Mouse (Mus musculus) olfactory bulb, adult 2 months (tissue): Measurements from ENCODE around the gene Fgfbp1. TPM values are rescaled to one million over a fixed set of nuclear protein-coding genes. Genes with fewer than 3 reads are reported as not detected.

Source experiments
- H3K27ac ChIP-seq: fragments of 200-500 bp; 2 replicates; pipeline ENCODE4 v1.5.1; 2012; ENCODE audit warnings: low read depth, low read length; ENCODE audit not compliant: insufficient read depth
- H3K4me1 ChIP-seq: fragments of 200-500 bp; 2 replicates; pipeline ENCODE4 v1.6.1; 2012; ENCODE audit warnings: low read length; ENCODE audit not compliant: control insufficient read depth, insufficient read depth
- H3K4me3 ChIP-seq: fragments of 200-500 bp; 2 replicates; pipeline ENCODE4 v1.5.1; 2012; ENCODE audit warnings: mild to moderate bottlenecking, low read depth, low read length, moderate library complexity; ENCODE audit not compliant: insufficient read depth
- CTCF ChIP-seq: fragments of 200-500 bp; IDR thresholded peaks from 2 replicates; pipeline ENCODE4 v1.5.1; 2012; ENCODE audit warnings: low read depth, mild to moderate bottlenecking, low read length, moderate library complexity; ENCODE audit not compliant: insufficient read depth
- POLR2A ChIP-seq: fragments of 200-500 bp; IDR thresholded peaks from 2 replicates; pipeline ENCODE4 v1.6.1; 2012; ENCODE audit warnings: mild to moderate bottlenecking, low read depth, low read length, moderate library complexity; ENCODE audit not compliant: insufficient read depth
- WGBS: fragments of 180-500 bp; shearing (Covaris S2); methylation state at CpG from one replicate; pipeline ENCODE4 v1.1.7; 2018; 5-methylcytosine and 5-hydroxymethylcytosine counted together
- polyA plus RNA-seq: library from polyadenylated mRNA; stranded (reverse); fragments of >200 nt; gene quantifications from 2 replicates; pipeline ENCODE4 v1.2.4, GENCODE M21; 2012; ENCODE audit warnings: low replicate concordance; ENCODE audit not compliant: missing spikeins, insufficient read depth, insufficient read length

Gene Fgfbp1
- not detected in 2 replicates for polyA plus RNA-seq

GRCm38 (mm10) chr5:43981620-43982019 lies at the start of gene Fgfbp1:
Fgfbp1 (minus strand) TSS chr5:43981779.
- H3K4me3 ChIP-seq: no peak within 1 kb of the TSS
- 57% methylated on average over 4 of the region's 4 CpGs for WGBS
- no peaks in the 10 kb centered on the region for H3K4me1 ChIP-seq
- no peak for TF ChIP-seq CTCF
- TF ChIP-seq POLR2A: no peak
- no peak within 1 kb of the TSS for H3K27ac ChIP-seq

- H3K4me3 ChIP-seq: no peak overlapping the region
- H3K4me1 ChIP-seq: no peaks in the 10 kb centered on the region
- TF ChIP-seq CTCF: no peak
- no peak for TF ChIP-seq POLR2A
- no peak overlapping the region for H3K27ac ChIP-seq
- WGBS: 95% methylated on average over 9 of the region's 9 CpGs
Measured at GRCm38 (mm10) chr5:43998295-43998989, 16.9 kb upstream of the Fgfbp1 start.

GRCm38 (mm10) chr5:43997626-43998025 lies 16.0 kb upstream of the Fgfbp1 start:
- 95% methylated on average over 8 of the region's 8 CpGs for WGBS
- no peak overlapping the region for H3K27ac ChIP-seq
- H3K4me3 ChIP-seq: no peak overlapping the region
- no peak for TF ChIP-seq CTCF
- no peak for TF ChIP-seq POLR2A
- no peaks in the 10 kb centered on the region for H3K4me1 ChIP-seq

- TF ChIP-seq CTCF: no peak
- TF ChIP-seq POLR2A: no peak
Measured at GRCm38 (mm10) chr5:43996162-43996561, 14.6 kb upstream of the Fgfbp1 start.

GRCm38 (mm10) chr5:43994981-43995380 lies 13.4 kb upstream of the Fgfbp1 start:
- H3K4me3 ChIP-seq: no peak overlapping the region
- H3K4me1 ChIP-seq: no peaks in the 10 kb centered on the region
- TF ChIP-seq CTCF: no peak
- TF ChIP-seq POLR2A: no peak
- H3K27ac ChIP-seq: no peak overlapping the region
- 92% methylated on average over 2 of the region's 2 CpGs for WGBS

More at GRCm38 (mm10) chr5:43996162-43996561, 14.6 kb upstream of the Fgfbp1 start:
- Histone ChIP-seq H3K4me3 (no peak overlapping the region), H3K27ac (no peak overlapping the region), H3K4me1 (no peaks in the 10 kb centered on the region)
- WGBS: 85% methylated on average over 4 of the region's 4 CpGs

- WGBS: 52% methylated on average over 6 of the region's 6 CpGs
- Histone ChIP-seq H3K4me3 (no peak overlapping the region), H3K4me1 (no peaks in the 10 kb centered on the region), H3K27ac (no peak overlapping the region)
- peak; percentile 42; the same call in 1 of the 2 replicates for TF ChIP-seq CTCF
- no peak for TF ChIP-seq POLR2A
Measured at GRCm38 (mm10) chr5:43990316-43990715, 8.7 kb upstream of the Fgfbp1 start.

- Histone ChIP-seq H3K4me1 (no peaks in the 10 kb centered on the region), H3K27ac (no peak overlapping the region), H3K4me3 (no peak overlapping the region)
- TF ChIP-seq POLR2A: no peak
- no peak for TF ChIP-seq CTCF
- 91% methylated on average over 5 of the region's 5 CpGs for WGBS
Measured at GRCm38 (mm10) chr5:43989017-43989416, 7.4 kb upstream of the Fgfbp1 start.

- no peak overlapping the region for H3K27ac ChIP-seq
- no peak overlapping the region for H3K4me3 ChIP-seq
- H3K4me1 ChIP-seq: no peaks in the 10 kb centered on the region
- TF ChIP-seq POLR2A (no peak), CTCF (no peak)
Measured at GRCm38 (mm10) chr5:43986212-43986611, 4.6 kb upstream of the Fgfbp1 start.

- TF ChIP-seq CTCF (no peak), POLR2A (no peak)
- H3K27ac ChIP-seq: no peak overlapping the region
- no peaks in the 10 kb centered on the region for H3K4me1 ChIP-seq
- 23% methylated on average over 1 of the region's 1 CpGs for WGBS
- H3K4me3 ChIP-seq: no peak overlapping the region
Measured at GRCm38 (mm10) chr5:43982896-43983295, 1.3 kb upstream of the Fgfbp1 start.

- WGBS: 78% methylated on average over 2 of the region's 2 CpGs
- TF ChIP-seq CTCF: no peak
- TF ChIP-seq POLR2A: no peak
Measured at GRCm38 (mm10) chr5:43980397-43980796, 1.2 kb downstream of the Fgfbp1 start.

More at GRCm38 (mm10) chr5:43980397-43980796, 1.2 kb downstream of the Fgfbp1 start:
- Histone ChIP-seq H3K4me1 (no peaks in the 10 kb centered on the region), H3K4me3 (no peak overlapping the region), H3K27ac (no peak overlapping the region)
